Mouse (Mus musculus): ENCODE measurements around the gene Coq10a. TPM values are rescaled to one million over a fixed set of nuclear protein-coding genes. Genes with fewer than 3 reads are reported as not detected.
A peak's percentile ranks its signal among the peaks of the same experiment; 100 is the strongest.

Gene Coq10a
- total RNA-seq (2021): 100 to 1,000 TPM; 433 to 434 TPM
- long read RNA-seq, experiment 1, transcript Coq10a-205 (5 exons, 1,307 nt): minor isoform, 26 of 596 reads
- long read RNA-seq, experiment 1, transcript Coq10a-207 (5 exons, 1,434 nt): major isoform, 506 of 596 reads
- long read RNA-seq, experiment 1, transcript Coq10a-201 (5 exons, 1,421 nt): minor isoform, 9 of 596 reads
- long read RNA-seq, experiment 1, partial matches to known transcripts: 18 of 596 reads
- long read RNA-seq, experiment 1, other reads (novel, unspliced or antisense): 36 of 596 reads
- long read RNA-seq, experiment 2, transcript Coq10a-205 (5 exons, 1,307 nt): minor isoform, 27 of 726 reads
- long read RNA-seq, experiment 2, transcript Coq10a-207 (5 exons, 1,434 nt): major isoform, 614 of 726 reads
- long read RNA-seq, experiment 2, transcript Coq10a-201 (5 exons, 1,421 nt): minor isoform, 18 of 726 reads
- long read RNA-seq, experiment 2, partial matches to known transcripts: 35 of 726 reads
- long read RNA-seq, experiment 2, other reads (novel, unspliced or antisense): 31 of 726 reads

DNA sequence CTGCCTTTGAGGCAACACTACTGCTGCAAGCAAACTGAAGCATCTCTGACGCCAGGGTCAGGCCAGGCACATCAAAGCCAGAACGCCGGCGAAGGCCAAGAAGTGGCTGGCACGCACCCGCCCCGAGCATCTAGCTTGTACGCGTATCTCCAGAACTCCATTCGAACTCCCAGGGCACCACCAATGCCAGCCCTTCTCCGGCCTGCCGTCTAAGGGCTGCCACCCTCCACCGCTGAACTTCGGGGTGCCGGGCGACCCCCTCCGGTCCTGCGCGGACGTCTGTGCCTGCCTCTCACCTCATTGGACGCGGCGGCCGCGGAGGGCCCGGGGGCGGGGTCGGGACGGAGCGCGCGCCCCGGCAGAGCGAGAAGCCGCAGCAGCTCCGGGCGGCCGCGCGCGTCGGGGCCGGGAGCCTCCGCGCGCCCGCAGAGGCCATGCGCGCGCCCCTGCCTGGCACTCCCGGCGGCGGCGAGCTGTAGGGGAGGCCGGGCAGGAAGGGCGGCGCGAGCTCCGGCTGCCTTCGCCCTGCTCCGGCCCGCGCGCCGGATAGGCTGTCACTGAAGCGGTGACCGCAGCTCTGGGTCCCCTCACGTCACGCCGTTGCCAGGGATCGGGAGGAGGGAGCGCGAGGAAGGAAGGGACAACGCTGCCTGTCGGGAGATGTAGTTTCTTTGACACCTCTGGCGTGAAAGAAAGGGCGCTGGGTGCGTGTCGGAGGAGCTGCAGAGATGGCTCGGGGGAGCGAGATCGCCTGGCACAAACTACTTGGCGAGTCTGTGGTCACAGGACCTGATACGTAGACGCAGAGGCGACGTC is at the start of gene Coq10a:
TSS of gene Coq10a (minus strand) at position 596 of the 816 bp plus-strand sequence.
- intact Hi-C loops (cut with DNase I): no loop called here
- DNase-seq: peak; percentile 88 to 89

GRCm38 (mm10) chr10:128414848-128415247 is 46.1 kb upstream of the Coq10a start:
- DNase-seq: no peak
- intact Hi-C loops (cut with DNase I): loop anchor here (5.0 kb wide), 1 partner anchor 127 kb away; no protein-coding TSS in a partner anchor

- DNase-seq: no peak
- intact Hi-C loops (cut with DNase I): loop anchor here (5.0 kb wide), 1 partner anchor 129 kb away; no protein-coding TSS in a partner anchor
Measured at GRCm38 (mm10) chr10:128413076-128413475, 44.3 kb upstream of the Coq10a start.

DNA sequence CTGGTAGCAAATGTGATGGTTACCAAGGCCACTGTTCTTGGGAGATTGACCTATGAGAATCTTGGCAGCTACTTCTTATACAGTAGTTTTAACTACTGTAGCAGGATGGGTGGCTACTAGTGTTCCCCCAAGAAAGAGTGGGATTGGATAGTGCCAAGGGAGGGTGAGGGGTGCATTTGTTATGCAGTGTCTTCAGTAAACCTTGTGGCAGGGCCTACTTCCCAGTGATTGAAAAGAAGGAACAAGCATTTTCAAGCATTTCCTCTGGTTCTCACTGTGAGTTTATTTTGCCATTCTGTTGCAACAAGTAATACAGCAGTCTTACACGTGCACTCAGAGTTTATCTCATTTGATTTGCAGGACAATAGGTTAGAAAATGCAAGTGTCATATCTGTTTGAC is 43.8 kb upstream of the Coq10a start:
- no peak for DNase-seq
- intact Hi-C loops (cut with DNase I): loop anchor here (5.0 kb wide), 1 partner anchor 130 kb away; no protein-coding TSS in a partner anchor

DNA sequence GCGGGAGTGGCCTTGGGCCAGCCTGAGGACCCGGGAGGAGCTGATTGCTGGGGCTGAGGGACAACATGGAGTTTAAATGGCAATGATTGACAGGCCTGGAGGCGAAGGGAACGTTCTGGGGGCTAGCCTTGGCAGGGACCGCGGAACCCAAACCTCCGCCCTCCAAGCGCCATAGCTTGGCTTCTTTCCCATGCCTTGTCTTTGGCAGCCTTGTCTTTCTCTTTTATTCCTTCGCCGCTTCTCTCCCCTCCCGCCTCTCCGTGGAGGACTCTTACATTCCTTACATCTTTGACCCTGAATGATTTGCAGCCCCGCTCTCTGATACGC is 43.2 kb upstream of the Coq10a start:
- intact Hi-C loops (cut with DNase I): loop anchor here (5.0 kb wide), 1 partner anchor 130 kb away; no protein-coding TSS in a partner anchor
- DNase-seq: no peak

- intact Hi-C loops (cut with DNase I): loop anchor here (5.0 kb wide), 1 partner anchor 131 kb away; no protein-coding TSS in a partner anchor
Measured at GRCm38 (mm10) chr10:128411211-128412054, 42.6 kb upstream of the Coq10a start, which contains the start of the genes Nabp2 and Rnf41. Gene Nabp2, minus strand, starts transcription at chr10:128411492. Gene Rnf41, plus strand, starts transcription at chr10:128411657.

DNA sequence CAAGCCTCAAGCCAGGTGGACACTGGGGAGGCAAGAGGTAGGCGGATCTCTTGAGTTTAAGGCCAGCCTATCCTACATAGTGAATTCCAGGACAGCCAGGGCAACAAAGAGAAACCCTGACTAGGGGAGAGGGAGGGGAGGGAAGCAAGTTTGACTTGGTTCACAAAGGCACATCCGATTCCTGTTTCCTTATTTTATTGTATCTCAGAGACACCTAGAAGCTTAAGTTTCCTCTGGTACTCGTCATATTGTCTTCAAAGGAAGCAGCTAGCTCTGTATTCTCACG is 41.7 kb upstream of the Coq10a start:
- DNase-seq: no peak
- intact Hi-C loops (cut with DNase I): loop anchor here (5.0 kb wide), 1 partner anchor 132 kb away; no protein-coding TSS in a partner anchor

More at GRCm38 (mm10) chr10:128411211-128412054, 42.6 kb upstream of the Coq10a start, which contains the start of the genes Nabp2 and Rnf41:
- peak; percentile 93 to 95 for DNase-seq

- intact Hi-C loops (cut with DNase I): loop anchor here (2.0 to 5.0 kb wide), 2 partner anchors 47 to 132 kb away; no protein-coding TSS in a partner anchor
- DNase-seq: peak; percentile 95 to 96
Measured at GRCm38 (mm10) chr10:128409692-128410559, 41.1 kb upstream of the Coq10a start.

GRCm38 (mm10) chr10:128408591-128409535 is 40.1 kb upstream of the Coq10a start:
- intact Hi-C loops (cut with DNase I): loop anchor here (2.0 kb wide), 1 partner anchor 48 kb away; no protein-coding TSS in a partner anchor
- no peak for DNase-seq

- no peak for DNase-seq
- intact Hi-C loops (cut with DNase I): no loop called here
Measured at GRCm38 (mm10) chr10:128403931-128404330, 35.1 kb upstream of the Coq10a start.

DNA sequence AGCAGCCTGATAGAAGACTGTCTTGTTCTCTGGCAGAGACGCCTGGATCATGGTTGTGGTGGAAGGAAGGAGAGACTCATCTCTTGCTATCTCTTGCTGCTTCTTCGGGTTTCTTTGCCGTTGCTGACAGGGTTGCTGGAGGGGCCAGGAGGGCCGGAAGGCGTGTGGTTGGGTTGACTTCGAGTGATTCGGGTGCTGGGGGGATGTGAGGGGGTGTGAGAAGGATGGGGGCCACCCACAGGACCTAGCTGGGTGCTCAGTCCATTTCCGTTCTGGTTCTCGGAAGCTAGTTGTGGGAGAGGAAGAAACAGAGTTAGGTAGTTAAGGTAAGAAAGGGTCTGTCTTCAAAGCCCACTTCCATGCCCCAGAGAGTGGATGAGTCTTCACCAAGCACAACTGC is 32.8 kb upstream of the Coq10a start:
- intact Hi-C loops (cut with DNase I): no loop called here
- no peak for DNase-seq

DNA sequence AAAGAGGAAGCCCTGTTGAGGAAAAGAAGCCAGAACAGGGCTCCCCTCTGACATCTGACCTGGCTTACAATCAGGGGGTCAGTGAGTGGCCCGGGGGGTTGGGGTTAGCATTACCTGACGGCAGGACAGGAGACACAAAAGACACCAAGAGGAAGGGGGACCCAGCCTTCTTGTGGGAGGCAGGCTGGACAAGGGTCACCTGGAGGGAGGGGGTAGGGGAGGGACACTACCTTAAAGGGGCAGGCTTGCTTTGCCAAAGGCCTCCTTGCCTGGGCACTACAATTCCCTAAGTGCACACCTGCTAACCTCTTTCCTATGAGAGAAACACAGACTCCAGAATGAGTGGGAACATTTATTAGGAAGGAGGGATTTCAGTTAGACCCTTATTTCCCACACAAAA is 32.3 kb upstream of the Coq10a start, which contains the start of gene Slc39a5:
TSS of gene Slc39a5 (minus strand) at position 174 of the 400 bp plus-strand sequence.
- intact Hi-C loops (cut with DNase I): no loop called here
- no peak for DNase-seq

DNA sequence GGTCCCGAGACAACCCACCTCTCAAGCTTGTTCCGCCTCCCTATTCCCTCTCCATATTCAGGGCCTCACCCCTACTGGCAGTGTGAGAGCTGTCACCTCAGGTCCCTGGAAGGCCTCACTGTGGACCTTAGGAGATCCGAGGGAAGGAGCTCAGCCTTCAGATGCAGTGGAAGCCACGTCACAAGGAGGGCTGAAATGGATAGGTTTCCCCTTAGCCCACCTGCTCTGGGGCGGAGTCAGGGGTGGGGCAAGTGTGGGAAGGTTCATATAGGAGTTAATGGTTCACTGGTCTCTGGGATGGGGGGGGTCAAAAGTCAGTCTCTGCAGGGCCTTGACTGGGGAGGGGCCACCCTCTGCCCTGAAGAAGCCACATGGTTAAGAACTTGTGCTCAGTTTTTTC is 31.5 kb upstream of the Coq10a start:
- intact Hi-C loops (cut with DNase I): no loop called here

GRCm38 (mm10) chr10:128397466-128397865 is 28.7 kb upstream of the Coq10a start:
- intact Hi-C loops (cut with DNase I): no loop called here
- no peak for DNase-seq

More for the DNA sequence above, 31.5 kb upstream of the Coq10a start:
- DNase-seq: no peak

DNA sequence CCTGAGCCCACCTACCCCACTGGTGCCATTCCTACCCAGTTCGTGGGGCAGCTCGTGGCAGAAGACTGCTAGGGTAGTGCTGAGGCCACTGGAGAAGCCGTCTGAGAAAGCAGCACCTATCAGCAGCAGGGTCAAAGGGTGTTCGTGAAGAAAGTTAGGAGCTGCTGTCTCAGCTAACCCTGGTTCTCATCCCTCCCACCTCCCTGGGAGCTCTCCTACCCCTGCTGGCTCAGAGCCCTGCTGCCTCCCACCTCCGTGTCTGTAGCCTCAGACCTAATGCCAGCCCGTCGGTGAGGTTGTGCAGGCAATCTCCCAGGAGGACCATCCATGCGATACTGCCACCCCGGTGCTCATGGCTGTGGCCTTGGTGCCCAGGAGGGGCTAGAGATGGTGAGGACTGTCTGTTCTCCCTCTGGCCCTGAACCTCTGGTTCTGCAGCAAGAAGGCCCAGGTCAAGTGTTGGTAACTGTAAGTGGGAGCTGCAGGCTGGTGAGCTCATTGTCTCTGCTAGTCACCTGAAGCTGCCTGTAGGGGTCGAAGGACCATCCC is 28.0 kb upstream of the Coq10a start:
- intact Hi-C loops (cut with DNase I): no loop called here
- DNase-seq: no peak

DNA sequence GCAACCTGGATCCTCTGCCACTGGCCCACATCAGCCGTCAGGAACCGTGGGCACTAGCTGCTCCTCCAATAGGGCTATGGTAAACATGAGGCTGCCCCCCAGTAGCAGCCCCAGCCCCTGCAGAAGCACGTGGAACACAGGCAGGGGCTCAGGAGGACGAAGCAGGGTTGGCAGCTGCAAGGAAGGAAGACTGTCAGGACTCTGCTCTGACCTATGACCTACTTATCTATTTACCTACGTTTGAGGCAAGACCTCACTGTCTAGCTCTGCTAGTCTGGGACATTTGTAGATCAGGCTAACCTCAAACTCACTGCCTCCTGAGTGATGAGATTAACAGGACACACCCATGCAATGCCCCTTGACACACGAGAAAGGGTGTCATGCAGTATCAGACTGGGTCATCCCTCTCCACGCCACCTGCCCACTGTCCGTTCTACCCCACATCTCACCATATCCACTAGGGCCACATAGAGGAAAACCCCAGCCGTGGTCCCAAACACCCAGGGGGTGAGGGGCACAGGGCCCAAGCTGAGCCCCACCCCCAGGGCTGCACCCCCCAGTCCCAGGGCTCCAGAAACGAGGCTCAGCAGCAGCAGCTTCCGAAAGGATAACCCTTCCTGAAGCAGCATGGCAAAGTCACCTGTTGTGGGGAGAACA is 27.3 kb upstream of the Coq10a start:
- DNase-seq: no peak
- intact Hi-C loops (cut with DNase I): no loop called here

DNA sequence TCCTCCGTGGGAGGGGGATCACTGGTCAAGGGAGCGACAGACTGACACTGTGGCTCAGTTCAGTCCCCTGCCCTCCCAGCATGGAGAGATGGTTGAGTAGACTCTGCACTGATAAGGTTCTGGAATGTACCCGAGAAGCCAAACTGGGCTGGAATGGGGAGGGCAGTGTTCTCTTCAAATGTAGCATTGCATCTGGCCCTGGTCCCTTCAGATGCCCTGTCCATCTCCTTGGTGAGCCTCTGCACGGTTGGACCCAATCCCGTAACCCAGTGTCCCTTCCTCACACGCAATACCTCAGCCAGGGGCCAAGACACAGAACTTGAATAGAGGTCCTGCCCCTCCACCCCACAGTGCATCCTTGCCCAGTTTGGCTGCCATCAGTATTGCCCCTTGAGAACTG is 23.1 kb upstream of the Coq10a start:
- intact Hi-C loops (cut with DNase I): no loop called here

More for the DNA sequence above, 23.1 kb upstream of the Coq10a start:
- no peak for DNase-seq
